Mouse (Mus musculus) embryonic fibroblast, embryonic 13.5 days (primary cell): ENCODE results near the gene 1700113H08Rik.

ENCODE experiments used
- CTCF ChIP-seq: IDR thresholded peaks from 2 replicates; pipeline ENCODE4 v1.5.1; 2011; ENCODE audit warnings: mild to moderate bottlenecking, control low read depth, low read length, moderate library complexity, borderline replicate concordance; ENCODE audit not compliant: insufficient read depth
- POLR2A ChIP-seq: IDR thresholded peaks from 2 replicates; pipeline ENCODE4 v1.6.1; 2011; ENCODE audit warnings: low read depth, mild to moderate bottlenecking, control low read depth, low read length, moderate library complexity

DNA sequence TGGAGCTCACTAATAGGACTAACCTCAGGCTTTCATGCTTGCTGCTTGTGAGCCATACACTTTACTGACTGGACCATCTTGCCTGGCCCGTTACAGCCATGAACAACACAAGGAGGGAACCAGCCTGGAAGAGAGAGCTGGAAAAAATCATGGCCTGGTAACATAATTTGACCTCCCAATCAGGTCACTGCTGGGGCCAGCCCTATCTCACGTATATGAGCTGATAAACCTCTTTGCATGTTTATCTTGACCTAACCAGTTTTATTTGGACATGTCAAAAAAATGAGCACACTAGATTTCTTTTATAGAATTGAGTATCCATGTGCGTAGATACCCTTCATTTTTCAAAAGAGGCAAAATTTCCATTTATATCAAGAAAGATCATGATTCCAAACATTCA is 213.9 kb downstream of the 1700113H08Rik start:
- TF ChIP-seq POLR2A (no peak), CTCF (no peak)
